Mouse (Mus musculus) cerebral cortex, adult 2 months (tissue): Measurements from ENCODE around the gene Hcn2.

ENCODE experiments used
- WGBS: fragments of 180-500 bp; shearing (Covaris S2); methylation state at CpG from one replicate; pipeline ENCODE4 v1.1.7; 2018; 5-methylcytosine and 5-hydroxymethylcytosine counted together

Gene Hcn2

DNA sequence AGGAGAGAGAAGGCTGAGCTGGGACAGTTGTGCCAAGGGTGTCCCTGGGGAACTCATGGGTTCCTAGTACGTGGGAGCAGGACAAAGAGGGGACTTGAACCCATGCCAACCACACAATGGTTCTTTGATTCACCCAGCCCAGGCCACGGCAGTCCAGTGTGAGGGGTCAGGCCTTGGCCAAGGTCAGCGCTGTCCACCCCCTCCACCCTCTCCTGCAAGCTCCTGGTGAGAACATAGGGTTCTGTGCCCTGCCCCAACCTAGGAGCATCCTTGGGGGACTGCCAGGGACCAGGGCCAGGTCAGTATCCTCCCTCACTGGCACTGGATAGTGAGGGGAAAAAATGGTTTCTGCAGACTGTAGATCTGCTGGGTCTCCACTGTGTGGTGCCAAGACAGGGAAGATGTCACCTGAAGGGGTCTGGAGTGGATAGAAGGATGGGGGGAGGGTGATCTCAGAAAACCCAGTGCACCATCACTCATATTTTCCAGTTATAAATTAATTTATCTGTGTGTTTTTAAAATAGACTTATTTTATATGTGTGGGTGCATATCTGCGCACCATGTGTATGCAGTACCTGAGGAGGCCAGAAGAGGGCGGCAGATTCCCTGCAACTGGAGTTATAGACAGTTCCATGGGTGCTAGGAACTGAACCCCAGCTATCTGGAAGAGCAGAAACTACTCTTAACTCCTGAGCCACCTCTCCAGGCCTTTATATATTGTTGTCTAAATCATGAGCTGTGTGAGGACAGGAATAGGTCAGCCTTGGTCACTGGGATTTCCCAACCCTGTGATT, 58.2 kb downstream of the Hcn2 start:
- WGBS, result 47% methylated on average over 5 of the region's 5 CpGs

DNA sequence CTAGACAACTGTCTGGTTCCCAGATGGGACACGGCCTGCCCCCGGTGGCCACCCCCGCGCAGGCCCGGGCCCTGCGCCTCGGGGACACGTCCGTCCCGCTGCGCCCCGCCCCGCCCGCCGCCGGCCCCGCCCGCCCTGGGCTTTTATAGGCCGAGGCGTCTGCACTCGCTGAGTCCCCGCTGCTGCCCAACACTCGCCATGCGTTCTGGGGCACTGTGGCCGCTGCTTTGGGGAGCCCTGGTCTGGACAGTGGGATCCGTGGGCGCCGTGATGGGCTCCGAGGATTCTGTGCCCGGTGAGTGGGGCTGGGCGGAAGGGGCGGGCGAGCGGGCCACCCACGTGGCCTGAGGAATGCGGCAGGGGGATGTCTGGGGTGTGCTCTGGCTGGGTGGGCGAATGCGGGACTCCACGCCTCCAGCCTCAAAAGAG, 60.7 kb downstream of the Hcn2 start, which contains the start of gene Fstl3:
Gene Fstl3 (plus strand): TSS at position 170 of the 429 bp plus-strand sequence.
- WGBS, result 5% methylated on average over 39 of the region's 39 CpGs

DNA sequence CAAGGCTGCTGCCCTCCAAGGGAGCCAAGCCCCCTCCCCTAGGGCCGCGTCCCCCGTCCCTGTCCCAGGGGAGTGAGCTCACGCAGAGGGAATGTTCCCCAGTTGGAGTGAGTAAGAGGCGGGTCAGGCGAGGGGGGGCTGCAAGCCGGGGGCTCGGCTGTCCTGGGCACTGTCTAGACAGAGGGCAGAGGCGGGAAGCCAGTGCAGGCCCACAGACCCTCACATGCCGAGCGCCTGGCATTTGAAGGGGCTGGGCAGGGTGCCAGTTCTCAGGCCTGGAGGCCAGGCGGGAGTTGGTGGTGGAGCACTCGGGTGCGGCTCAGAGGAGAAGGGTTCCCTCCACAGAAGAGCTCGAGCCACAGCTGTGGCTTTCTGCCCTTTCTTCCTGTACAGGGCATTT, 61.6 kb downstream of the Hcn2 start:
- WGBS, result 27% methylated on average over 15 of the region's 15 CpGs

DNA sequence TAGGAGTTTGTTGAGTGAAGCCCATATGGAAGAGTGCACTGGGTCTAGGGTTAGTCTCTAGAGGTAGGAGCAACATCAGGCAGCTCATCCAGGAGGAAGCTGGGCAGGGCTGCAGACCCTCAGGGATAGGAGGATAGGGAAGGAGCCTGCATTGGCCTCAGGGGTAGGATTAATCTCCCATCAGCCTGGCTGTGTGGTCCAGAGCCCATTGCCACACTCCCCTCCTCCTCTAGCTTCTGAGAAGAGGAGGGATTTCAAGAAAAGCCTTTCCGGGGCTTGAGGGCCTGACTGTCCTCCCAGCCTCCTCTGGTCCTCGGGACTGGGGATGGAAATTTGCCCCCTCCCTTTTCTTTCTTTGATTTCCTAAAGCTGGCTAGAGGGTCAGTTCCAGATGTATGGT, 62.8 kb downstream of the Hcn2 start:
- WGBS, result 29% methylated on average over 2 of the region's 2 CpGs

DNA sequence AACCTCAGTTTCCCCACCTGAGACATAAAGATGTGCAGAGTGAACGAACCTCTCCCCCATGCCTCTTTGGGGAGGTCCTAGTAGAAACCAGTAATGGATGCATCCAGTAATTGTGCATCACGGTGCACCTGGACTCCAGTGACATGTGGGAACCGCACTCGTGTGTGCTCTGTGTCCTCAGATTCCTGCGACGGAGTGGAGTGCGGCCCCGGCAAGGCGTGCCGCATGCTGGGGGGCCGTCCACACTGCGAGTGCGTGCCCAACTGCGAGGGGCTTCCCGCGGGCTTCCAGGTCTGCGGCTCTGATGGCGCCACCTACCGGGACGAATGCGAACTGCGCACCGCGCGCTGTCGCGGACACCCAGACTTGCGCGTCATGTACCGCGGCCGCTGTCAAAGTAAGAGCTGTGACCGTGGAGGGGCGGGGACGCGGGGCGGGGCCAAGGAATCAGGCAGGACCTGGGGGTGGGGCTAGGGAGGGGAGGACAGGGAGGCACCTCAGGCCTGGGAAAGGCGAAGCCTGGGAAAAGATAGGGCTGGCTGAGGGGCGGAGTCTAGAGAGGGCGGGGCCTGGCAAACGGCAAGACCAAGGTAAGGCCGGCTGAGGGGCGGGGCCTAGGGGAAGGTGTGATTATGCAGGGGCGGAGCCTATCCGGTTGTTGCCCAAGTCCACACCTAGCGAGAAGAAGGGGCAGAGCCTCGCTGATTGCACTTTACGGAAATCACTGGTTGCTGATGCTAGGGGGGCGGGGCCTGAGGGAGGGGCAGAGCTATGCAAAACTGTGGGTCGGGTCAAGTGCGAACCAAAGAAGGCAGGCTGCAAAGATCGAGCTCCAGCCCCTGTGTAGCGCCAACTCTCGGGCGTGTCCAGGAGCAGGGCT, 63.6 kb downstream of the Hcn2 start:
- 1% methylated on average over 55 of the region's 55 CpGs for WGBS

DNA sequence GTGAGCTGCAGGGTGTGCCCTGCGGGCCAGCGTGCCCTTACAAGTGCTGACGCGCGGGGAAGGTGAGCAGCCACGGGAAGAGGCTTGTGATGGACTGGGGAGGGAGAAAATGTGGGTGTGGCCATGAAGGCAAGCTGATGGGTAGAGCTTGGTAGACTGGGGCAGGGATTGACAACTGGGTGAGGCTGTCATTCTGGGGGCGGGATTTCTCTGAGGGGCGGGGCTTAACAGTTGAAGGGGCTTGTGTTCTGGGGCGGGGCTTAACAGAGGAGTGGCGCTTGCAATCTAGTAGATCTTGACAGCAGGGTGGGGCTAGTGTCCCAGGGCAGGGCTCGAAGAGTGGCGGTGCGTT, 64.2 kb downstream of the Hcn2 start:
- 3% methylated on average over 13 of the region's 13 CpGs for WGBS

DNA sequence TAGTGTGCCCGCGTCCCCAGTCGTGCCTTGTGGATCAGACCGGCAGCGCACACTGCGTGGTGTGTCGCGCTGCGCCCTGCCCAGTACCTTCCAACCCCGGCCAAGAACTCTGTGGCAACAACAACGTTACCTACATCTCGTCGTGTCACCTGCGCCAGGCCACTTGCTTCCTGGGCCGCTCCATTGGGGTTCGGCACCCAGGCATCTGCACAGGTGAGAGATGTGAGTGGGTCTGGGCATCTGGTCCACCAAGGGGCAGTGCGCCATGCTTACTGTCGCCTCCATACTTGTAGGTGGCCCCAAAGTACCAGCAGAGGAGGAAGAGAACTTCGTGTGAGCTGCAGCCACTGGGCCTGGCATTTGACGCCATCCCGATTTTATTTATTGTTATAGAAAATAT, 64.7 kb downstream of the Hcn2 start:
- 26% methylated on average over 21 of the region's 21 CpGs for WGBS

DNA sequence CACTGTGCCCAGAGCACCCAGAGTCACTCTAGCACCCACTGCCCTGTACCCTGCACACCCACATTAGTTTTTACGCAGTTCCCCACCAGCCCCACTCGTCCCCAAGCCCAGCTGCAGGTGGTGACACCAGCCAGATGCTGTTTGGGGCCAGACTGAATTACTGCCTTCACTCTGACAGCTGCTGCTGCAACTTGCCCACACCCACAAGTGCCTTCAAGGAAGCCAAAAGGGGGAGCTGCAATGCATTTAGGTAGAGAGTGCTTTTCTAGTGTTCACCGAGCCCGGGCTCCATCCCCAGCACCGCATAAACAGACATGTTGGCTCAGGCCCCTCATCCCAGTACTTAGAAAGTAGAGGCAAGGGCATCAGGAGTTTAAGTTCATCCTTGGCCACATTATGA, 65.5 kb downstream of the Hcn2 start:
- 50% methylated on average over 5 of the region's 5 CpGs for WGBS

DNA sequence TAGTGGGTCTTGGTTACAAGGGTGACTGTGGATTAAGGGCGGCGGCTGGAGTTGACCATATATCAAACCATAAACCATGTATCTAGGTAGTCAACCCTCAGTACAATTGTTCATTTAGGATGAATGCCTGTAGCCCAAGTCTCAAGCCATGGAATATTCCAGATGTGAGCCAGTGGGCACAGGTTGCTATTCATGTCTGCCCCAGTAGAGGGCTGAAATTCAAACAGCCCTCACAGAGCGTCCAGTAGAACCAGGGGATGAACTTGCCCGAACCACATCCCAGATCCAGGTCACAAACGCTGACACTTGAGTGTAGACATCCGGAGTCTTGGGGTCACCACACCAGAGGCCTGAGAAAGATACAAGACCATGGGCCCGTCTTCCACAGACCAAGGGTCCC, 66.6 kb downstream of the Hcn2 start:
- 67% methylated on average over 7 of the region's 7 CpGs for WGBS

DNA sequence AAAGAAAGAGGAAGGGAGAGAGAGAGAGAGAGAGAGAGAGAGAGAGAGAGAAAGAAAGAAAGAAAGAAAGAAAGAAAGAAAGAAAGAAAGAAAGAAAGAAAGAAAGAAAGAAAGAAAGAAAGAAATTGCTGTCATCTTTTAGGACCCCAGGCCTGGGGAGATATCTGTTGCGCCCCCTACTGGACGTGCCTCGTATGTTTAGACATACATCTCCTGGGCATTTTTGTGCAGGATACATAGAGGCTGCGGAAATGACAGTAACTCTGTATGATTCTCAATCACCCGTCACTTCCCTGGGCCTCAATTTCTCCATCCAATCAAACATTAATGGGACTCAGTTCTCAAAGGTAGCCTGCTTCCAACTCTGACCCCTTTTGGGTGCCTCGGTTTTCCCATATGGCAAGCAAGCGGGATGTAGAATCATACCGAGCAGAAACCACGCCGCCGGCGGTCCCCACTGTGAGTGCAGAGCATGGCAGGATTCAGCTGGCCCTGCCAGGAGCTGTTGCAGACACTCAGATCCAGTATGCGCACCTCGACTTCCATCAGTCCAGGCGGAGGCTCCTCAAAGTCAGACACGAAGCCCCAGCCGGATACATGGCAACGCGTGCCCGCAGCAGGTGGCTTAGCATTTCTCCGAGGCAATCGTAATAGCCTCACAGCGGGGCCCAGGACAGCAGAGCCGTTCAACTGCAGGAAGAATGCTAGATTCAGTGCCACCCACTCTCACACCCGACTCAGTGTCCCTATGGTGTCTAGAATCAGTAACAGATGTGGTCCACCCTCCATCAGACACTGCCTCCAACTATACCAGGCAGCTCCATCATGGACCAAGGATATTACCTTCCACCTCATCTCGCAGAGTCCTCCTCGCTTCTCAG, 67.7 kb downstream of the Hcn2 start:
- 43% methylated on average over 27 of the region's 27 CpGs for WGBS
